Mouse (Mus musculus) C2C12 (cell line): ENCODE measurements around the gene BC048562.

Experiments
- CTCF ChIP-seq: IDR thresholded peaks from one replicate; pipeline ENCODE4 v1.5.1; 2011; ENCODE audit not compliant: control insufficient read depth, insufficient read depth, insufficient read length
- MYOD1 ChIP-seq: IDR thresholded peaks from one replicate; pipeline ENCODE4 v1.6.1; 2011; ENCODE audit warnings: low read depth; ENCODE audit not compliant: control insufficient read depth, insufficient read length
- USF1 ChIP-seq: IDR thresholded peaks from one replicate; pipeline ENCODE4 v1.6.1; 2011; ENCODE audit warnings: low read depth, mild to moderate bottlenecking, control low read depth, moderate library complexity

DNA sequence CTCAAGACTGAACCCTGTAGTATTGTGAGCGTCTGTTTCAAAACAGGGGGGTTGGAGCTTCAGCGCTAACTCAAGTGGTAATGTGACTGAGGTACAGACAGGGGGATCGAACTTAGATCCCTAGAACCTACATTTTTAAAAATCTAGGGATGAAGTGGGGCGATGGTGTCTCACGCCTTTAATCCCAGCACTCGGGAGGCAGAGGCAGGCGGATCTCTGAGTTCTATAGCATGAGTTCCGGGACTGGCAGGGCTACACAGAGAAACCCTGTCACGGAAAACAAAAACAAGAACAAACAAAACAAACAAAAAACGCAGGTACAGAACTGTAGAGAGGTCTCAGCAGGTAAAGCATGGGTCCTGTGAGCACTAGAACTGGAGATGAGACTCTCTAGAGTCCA is 20.7 kb downstream of the BC048562 start:
- TF ChIP-seq CTCF (no peak), USF1 (no peak), MYOD1 (no peak)
